Mouse (Mus musculus) liver, embryonic 14.5 days (tissue): ENCODE measurements around the gene Sspo.

ENCODE experiments used
- CTCF ChIP-seq: IDR thresholded peaks from 2 replicates; pipeline ENCODE4 v1.5.1; 2016; ENCODE audit warnings: antibody characterized with exemption, low read depth, control low read depth
- EP300 ChIP-seq: IDR thresholded peaks from 2 replicates; pipeline ENCODE4 v1.6.1; 2016; ENCODE audit warnings: antibody characterized with exemption, low read depth

DNA sequence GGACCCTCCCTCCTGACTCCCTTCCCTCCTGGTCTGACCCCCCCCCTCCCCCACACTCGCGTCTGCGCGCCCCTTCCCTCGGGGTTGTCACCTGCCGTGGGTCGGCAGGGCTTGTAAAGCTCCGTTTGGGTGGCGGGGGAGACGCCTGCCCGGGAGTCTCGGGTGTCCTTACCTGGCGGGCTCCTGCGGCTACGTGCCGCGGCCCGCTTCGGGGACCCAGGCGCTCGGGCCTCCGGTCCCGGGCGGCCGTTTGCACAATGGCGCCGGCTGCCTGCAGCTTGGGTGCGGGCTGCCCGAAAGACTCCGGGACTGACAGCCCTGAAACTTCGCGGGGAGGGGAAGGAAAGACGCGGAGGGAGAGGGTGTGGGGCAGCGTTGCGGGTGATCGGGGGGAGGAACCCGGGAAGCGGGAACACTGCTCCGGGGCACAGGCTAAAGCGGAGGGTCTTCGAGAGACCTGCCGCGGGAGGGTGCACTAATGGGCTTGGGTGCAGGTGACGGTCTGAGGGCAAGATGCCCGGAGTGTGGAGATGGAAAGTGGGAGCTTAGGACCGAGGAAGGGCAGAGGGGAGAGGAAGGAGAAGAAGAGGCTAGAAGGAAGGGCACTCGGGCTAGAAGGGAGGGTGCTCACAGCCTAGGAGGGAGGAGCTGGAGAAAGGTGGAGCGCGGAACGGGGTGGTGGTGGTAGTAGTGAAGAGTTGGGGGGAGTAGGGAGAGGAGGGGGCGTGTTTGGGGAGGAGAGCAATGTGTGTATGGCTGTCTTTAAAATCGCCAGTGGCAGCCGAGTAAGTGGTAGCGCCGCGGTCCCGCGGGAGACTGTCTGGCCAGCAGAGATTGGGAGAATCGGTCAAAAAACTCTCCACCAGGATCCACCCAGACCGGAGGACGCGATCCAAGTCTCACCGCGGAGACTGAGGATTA is 2.6 kb upstream of the Sspo start, which contains the start of gene Zfp467:
- no peak for TF ChIP-seq EP300
- TF ChIP-seq CTCF: no peak
